Mouse (Mus musculus): ENCODE data around the gene Pnkp. TPM values are rescaled to one million over a fixed set of nuclear protein-coding genes. Genes with fewer than 3 reads are reported as not detected.

Pnkp gene
- polyA plus RNA-seq, 1 experiment from 2014 or later = 43.1 TPM

- no peaks in the 10 kb centered on the region for H3K9me3 ChIP-seq (replicated peaks)
- H3K4me1 ChIP-seq = peaks cover 56% of the 10 kb centered on the region
- 86% methylated on average over 8 of the region's 8 CpGs for WGBS
- peak overlapping the region; percentile 79 for H3K4me3 ChIP-seq
- no peaks in the 10 kb centered on the region for H3K27me3 ChIP-seq (ENCODE audit: low read depth, poor library complexity, severe bottlenecking)
- peak overlapping the region; percentile 95 for H3K27ac ChIP-seq
- H3K36me3 ChIP-seq = peaks cover 32% of the 10 kb centered on the region
- no peak for DNase-seq (ENCODE audit: low spot score)
Observed at GRCm38 (mm10) chr7:44850789-44851624, 5.9 kb upstream of the Pnkp start.

- WGBS = 95% methylated on average over 12 of the region's 12 CpGs
- Histone ChIP-seq H3K4me1 (peaks cover 62% of the 10 kb centered on the region), H3K36me3 (peaks cover 25% of the 10 kb centered on the region), H3K9me3 (replicated peaks) (no peaks in the 10 kb centered on the region), H3K4me3 (peak overlapping the region; percentile 79), H3K27ac (no peak overlapping the region), H3K27me3 (ENCODE audit: low read depth, poor library complexity, severe bottlenecking) (no peaks in the 10 kb centered on the region)
- DNase-seq (ENCODE audit: low spot score) = no peak
Observed at GRCm38 (mm10) chr7:44851625-44852234, 5.2 kb upstream of the Pnkp start.

GRCm38 (mm10) chr7:44852259-44853027, 4.5 kb upstream of the Pnkp start:
- H3K4me3 ChIP-seq = 0 out of 2 replicates have a peak overlapping the region, but pooled peaks have one; percentile 7

GRCm38 (mm10) chr7:44853065-44853464, 3.9 kb upstream of the Pnkp start:
- H3K4me3 ChIP-seq = 0 out of 2 replicates have a peak overlapping the region, but pooled peaks have one; percentile 2

More at GRCm38 (mm10) chr7:44852259-44853027, 4.5 kb upstream of the Pnkp start:
- Histone ChIP-seq H3K9me3 (replicated peaks) (no peaks in the 10 kb centered on the region), H3K27me3 (ENCODE audit: low read depth, poor library complexity, severe bottlenecking) (no peaks in the 10 kb centered on the region), H3K36me3 (peaks cover 23% of the 10 kb centered on the region), H3K4me1 (peaks cover 61% of the 10 kb centered on the region), H3K27ac (peak overlapping the region; percentile 17; the same call in 1 of the 2 replicates)
- DNase-seq (ENCODE audit: low spot score) = no peak
- WGBS = 91% methylated on average over 36 of the region's 36 CpGs

GRCm38 (mm10) chr7:44853596-44854355, 3.2 kb upstream of the Pnkp start:
- H3K4me1 ChIP-seq = peaks cover 64% of the 10 kb centered on the region
- H3K36me3 ChIP-seq = peaks cover 23% of the 10 kb centered on the region
- WGBS = 34% methylated on average over 26 of the region's 26 CpGs
- H3K27me3 ChIP-seq (ENCODE audit: low read depth, poor library complexity, severe bottlenecking) = no peaks in the 10 kb centered on the region
- peak overlapping the region; percentile 90 for H3K27ac ChIP-seq
- no peak for DNase-seq (ENCODE audit: low spot score)
- no peaks in the 10 kb centered on the region for H3K9me3 ChIP-seq (replicated peaks)
- H3K4me3 ChIP-seq = peak overlapping the region; percentile 64

More at GRCm38 (mm10) chr7:44853065-44853464, 3.9 kb upstream of the Pnkp start:
- H3K27me3 ChIP-seq (ENCODE audit: low read depth, poor library complexity, severe bottlenecking) = no peaks in the 10 kb centered on the region
- DNase-seq (ENCODE audit: low spot score) = no peak
- no peaks in the 10 kb centered on the region for H3K9me3 ChIP-seq (replicated peaks)
- no peak overlapping the region for H3K27ac ChIP-seq
- peaks cover 23% of the 10 kb centered on the region for H3K36me3 ChIP-seq
- WGBS = 92% methylated on average over 2 of the region's 2 CpGs
- H3K4me1 ChIP-seq = peaks cover 61% of the 10 kb centered on the region

- peak overlapping the region; percentile 64 for H3K4me3 ChIP-seq
- no peaks in the 10 kb centered on the region for H3K9me3 ChIP-seq (replicated peaks)
- no peaks in the 10 kb centered on the region for H3K27me3 ChIP-seq (ENCODE audit: low read depth, poor library complexity, severe bottlenecking)
- peak; percentile 84 for DNase-seq (ENCODE audit: low spot score)
- peaks cover 64% of the 10 kb centered on the region for H3K4me1 ChIP-seq
- WGBS = 1% methylated on average over 45 of the region's 45 CpGs
- H3K27ac ChIP-seq = peak overlapping the region; percentile 90
- H3K36me3 ChIP-seq = peaks cover 27% of the 10 kb centered on the region
Observed at GRCm38 (mm10) chr7:44854356-44855031, 2.4 kb upstream of the Pnkp start.

- Histone ChIP-seq H3K27ac (peak overlapping the region; percentile 90), H3K36me3 (peaks cover 33% of the 10 kb centered on the region), H3K4me1 (peaks cover 64% of the 10 kb centered on the region), H3K4me3 (peak overlapping the region; percentile 64), H3K9me3 (replicated peaks) (no peaks in the 10 kb centered on the region), H3K27me3 (ENCODE audit: low read depth, poor library complexity, severe bottlenecking) (no peaks in the 10 kb centered on the region)
- no peak for DNase-seq (ENCODE audit: low spot score)
- 47% methylated on average over 10 of the region's 10 CpGs for WGBS
Observed at GRCm38 (mm10) chr7:44855036-44855435, 1.9 kb upstream of the Pnkp start.

- H3K27me3 ChIP-seq (ENCODE audit: low read depth, poor library complexity, severe bottlenecking) = no peaks in the 10 kb centered on the region
- no peaks in the 10 kb centered on the region for H3K9me3 ChIP-seq (replicated peaks)
- peaks cover 65% of the 10 kb centered on the region for H3K4me1 ChIP-seq
- H3K27ac ChIP-seq = peak overlapping the region; percentile 89
- H3K36me3 ChIP-seq = peaks cover 43% of the 10 kb centered on the region
- H3K4me3 ChIP-seq = peak overlapping the region; percentile 69
- 65% methylated on average over 9 of the region's 9 CpGs for WGBS
- no peak for DNase-seq (ENCODE audit: low spot score)
Observed at GRCm38 (mm10) chr7:44856265-44856916, 548 bp upstream of the Pnkp start.

- 31% methylated on average over 8 of the region's 8 CpGs for WGBS
- H3K4me1 ChIP-seq = peaks cover 59% of the 10 kb centered on the region
- DNase-seq (ENCODE audit: low spot score) = no peak
Observed at GRCm38 (mm10) chr7:44857905-44858304, 966 bp downstream of the Pnkp start.

GRCm38 (mm10) chr7:44859896-44860295, 3.0 kb downstream of the Pnkp start:
- H3K27me3 ChIP-seq (ENCODE audit: low read depth, poor library complexity, severe bottlenecking) = no peaks in the 10 kb centered on the region
- H3K27ac ChIP-seq = no peak overlapping the region
- H3K4me1 ChIP-seq = peaks cover 42% of the 10 kb centered on the region
- peaks cover 59% of the 10 kb centered on the region for H3K36me3 ChIP-seq
- H3K9me3 ChIP-seq (replicated peaks) = no peaks in the 10 kb centered on the region
- no peak for DNase-seq (ENCODE audit: low spot score)
- no peak overlapping the region for H3K4me3 ChIP-seq
- WGBS = 93% methylated on average over 11 of the region's 11 CpGs

More at GRCm38 (mm10) chr7:44857905-44858304, 966 bp downstream of the Pnkp start:
- no peaks in the 10 kb centered on the region for H3K27me3 ChIP-seq (ENCODE audit: low read depth, poor library complexity, severe bottlenecking)
- peak overlapping the region; percentile 89; the same call in 1 of the 2 replicates for H3K27ac ChIP-seq
- no peaks in the 10 kb centered on the region for H3K9me3 ChIP-seq (replicated peaks)
- H3K4me3 ChIP-seq = peak overlapping the region; percentile 69
- H3K36me3 ChIP-seq = peaks cover 43% of the 10 kb centered on the region
